Mouse (Mus musculus) heart, postnatal 0 days (tissue): ENCODE results near the gene Aaas. TPM values are rescaled to one million over a fixed set of nuclear protein-coding genes. Genes with fewer than 3 reads are reported as not detected.

ENCODE experiments used
- ATAC-seq: fragments of 200-750 bp; cut with Nextera tagmentation; 2 replicates; pipeline ENCODE4 v1.8.0; 2017; ENCODE audit warnings: low read depth, moderate number of reproducible peaks, moderate library complexity; ENCODE audit not compliant: insufficient read depth
- DNase-seq: peaks from one replicate; pipeline ENCODE4 v3.0.0-alpha.2; 2016; ENCODE audit warnings: low spot score
- H3K27ac ChIP-seq: fragments of 300-500 bp; sonication (generic); 2 replicates; pipeline ENCODE4 v1.5.1; 2014; ENCODE audit warnings: low read depth, mild to moderate bottlenecking
- H3K27me3 ChIP-seq: fragments of 300-500 bp; sonication (generic); 2 replicates; pipeline ENCODE4 v1.6.1; 2014; ENCODE audit warnings: low read length, mixed read lengths; ENCODE audit not compliant: control insufficient read depth, insufficient read depth
- H3K36me3 ChIP-seq: fragments of 300-500 bp; sonication (generic); replicated peaks from 2 replicates; pipeline ENCODE4 v1.6.1; 2014; ENCODE audit warnings: low read length, mixed read lengths; ENCODE audit not compliant: control insufficient read depth, insufficient read depth
- H3K4me1 ChIP-seq: fragments of 300-500 bp; sonication (generic); 2 replicates; pipeline ENCODE4 v1.6.1; 2014; ENCODE audit warnings: antibody characterized with exemption; ENCODE audit not compliant: control insufficient read depth, insufficient read depth
- H3K4me2 ChIP-seq: fragments of 300-500 bp; sonication (generic); 2 replicates; pipeline ENCODE4 v1.6.1; 2014; ENCODE audit warnings: low read depth, mild to moderate bottlenecking, low read length, moderate library complexity
- H3K4me3 ChIP-seq: fragments of 300-500 bp; sonication (generic); 2 replicates; pipeline ENCODE4 v1.5.1; 2014; ENCODE audit warnings: low read depth, low read length
- H3K9ac ChIP-seq: fragments of 300-500 bp; sonication (generic); replicated peaks from 2 replicates; pipeline ENCODE4 v1.6.1; 2014; ENCODE audit warnings: low read depth, low read length, mixed read lengths
- H3K9me3 ChIP-seq: fragments of 300-500 bp; sonication (generic); replicated peaks from 2 replicates; pipeline ENCODE4 v1.6.1; 2016; ENCODE audit warnings: low read length; ENCODE audit not compliant: control insufficient read depth
- CTCF ChIP-seq: IDR thresholded peaks from 2 replicates; pipeline ENCODE4 v1.5.1; 2016; ENCODE audit warnings: antibody characterized with exemption, control low read depth, low read depth
- EP300 ChIP-seq: IDR thresholded peaks from 2 replicates; pipeline ENCODE4 v1.6.1; 2016; ENCODE audit warnings: antibody characterized with exemption, low read depth
- WGBS: fragments of 180-500 bp; shearing (Covaris S2); extraction: QIAGEN DNeasy Blood & Tissue Kit; methylation state at CpG from one replicate; pipeline ENCODE4 v1.1.7; 2014; 5-methylcytosine and 5-hydroxymethylcytosine counted together
- polyA plus RNA-seq: library from polyadenylated mRNA; unstranded; fragments of >200 nt; fragmentation: Nextera tagmentation; extraction: Ambion mirVana; gene quantifications from 2 replicates; pipeline ENCODE4 v1.2.1, GENCODE M21; 2015
- total RNA-seq: library from RNA; depleted of rRNA; stranded (reverse); fragments of >200 nt; gene quantifications from 2 replicates; pipeline ENCODE4 v1.2.3, GENCODE M21; 2014; ENCODE audit warnings: low replicate concordance

The Aaas gene
- total and polyA plus RNA-seq, 2 experiments from 2014 or later, result 18.8 to 25.9 TPM

GRCm38 (mm10) chr15:102335254-102335653, 15.3 kb downstream of the Aaas start:
- H3K27me3 ChIP-seq, result no peaks in the 10 kb centered on the region
- H3K27ac ChIP-seq, result no peak overlapping the region
- WGBS, result 78% methylated on average over 8 of the region's 8 CpGs
- no peak overlapping the region for H3K4me3 ChIP-seq
- no peak for TF ChIP-seq CTCF
- TF ChIP-seq EP300, result no peak
- H3K9me3 ChIP-seq, result no peaks in the 10 kb centered on the region
- DNase-seq (no peak), ATAC-seq (no peak)
- no peak overlapping the region for H3K9ac ChIP-seq
- H3K4me1 ChIP-seq, result peaks cover 12% of the 10 kb centered on the region
- no peak overlapping the region for H3K4me2 ChIP-seq
- H3K36me3 ChIP-seq, result peaks cover 54% of the 10 kb centered on the region

GRCm38 (mm10) chr15:102331610-102332015, 19.0 kb downstream of the Aaas start, which contains the start of gene Myg1:
TSS of gene Myg1 (plus strand) at chr15:102331709.
- under 1% methylated on average over 30 of the region's 30 CpGs for WGBS
- Histone ChIP-seq H3K4me3 (peak within 1 kb of the TSS; percentile 75), H3K9me3 (no peaks in the 10 kb centered on the region), H3K27me3 (no peaks in the 10 kb centered on the region), H3K27ac (peak within 1 kb of the TSS; percentile 53), H3K4me2 (peak within 1 kb of the TSS; percentile 96), H3K4me1 (peaks cover 18% of the 10 kb centered on the region), H3K36me3 (peaks cover 44% of the 10 kb centered on the region), H3K9ac (peak within 1 kb of the TSS; percentile 68)
- TF ChIP-seq CTCF (no peak), EP300 (no peak)
- DNase-seq (peak; percentile 86), ATAC-seq (peak; percentile 95)

- 40% methylated on average over 8 of the region's 8 CpGs for WGBS
- Histone ChIP-seq H3K27me3 (no peaks in the 10 kb centered on the region), H3K36me3 (peaks cover 35% of the 10 kb centered on the region), H3K4me1 (peaks cover 10% of the 10 kb centered on the region), H3K9me3 (no peaks in the 10 kb centered on the region), H3K9ac (peak overlapping the region; percentile 65), H3K4me2 (peak overlapping the region; percentile 65), H3K27ac (peak overlapping the region; percentile 78; the same call in 1 of the 2 replicates), H3K4me3 (peak overlapping the region; percentile 70)
- ATAC-seq, result no peak
- no peak for TF ChIP-seq EP300
- no peak for TF ChIP-seq CTCF
- no peak for DNase-seq
Measured at GRCm38 (mm10) chr15:102326892-102327291, 23.7 kb downstream of the Aaas start.

GRCm38 (mm10) chr15:102326022-102326576, 24.5 kb downstream of the Aaas start, which contains the start of gene Pfdn5:
TSS of gene Pfdn5 (plus strand) at chr15:102326116.
- Histone ChIP-seq H3K4me2 (peak within 1 kb of the TSS; percentile 65), H3K27ac (peak within 1 kb of the TSS; percentile 78), H3K27me3 (no peaks in the 10 kb centered on the region), H3K4me3 (peak within 1 kb of the TSS; percentile 70), H3K4me1 (peaks cover 6% of the 10 kb centered on the region; the same call in 1 of the 2 replicates), H3K36me3 (peaks cover 43% of the 10 kb centered on the region), H3K9me3 (no peaks in the 10 kb centered on the region), H3K9ac (peak within 1 kb of the TSS; percentile 65)
- ATAC-seq, result peak; percentile 86
- peak; percentile 84 for DNase-seq
- TF ChIP-seq EP300 (no peak), CTCF (peak; percentile 37)
- WGBS, result under 1% methylated on average over 40 of the region's 40 CpGs

GRCm38 (mm10) chr15:102324654-102325473, 25.7 kb downstream of the Aaas start:
- Histone ChIP-seq H3K9me3 (no peaks in the 10 kb centered on the region), H3K4me3 (no peak overlapping the region), H3K4me1 (peaks cover 6% of the 10 kb centered on the region; the same call in 1 of the 2 replicates), H3K27ac (no peak overlapping the region), H3K4me2 (no peak overlapping the region), H3K9ac (no peak overlapping the region), H3K36me3 (peaks cover 45% of the 10 kb centered on the region), H3K27me3 (no peaks in the 10 kb centered on the region)
- DNase-seq (no peak), ATAC-seq (no peak)
- no peak for TF ChIP-seq CTCF
- no peak for TF ChIP-seq EP300
- WGBS, result 75% methylated on average over 12 of the region's 12 CpGs
